Mouse (Mus musculus): Measurements from ENCODE around the gene Anks1b.

The Anks1b gene

DNA sequence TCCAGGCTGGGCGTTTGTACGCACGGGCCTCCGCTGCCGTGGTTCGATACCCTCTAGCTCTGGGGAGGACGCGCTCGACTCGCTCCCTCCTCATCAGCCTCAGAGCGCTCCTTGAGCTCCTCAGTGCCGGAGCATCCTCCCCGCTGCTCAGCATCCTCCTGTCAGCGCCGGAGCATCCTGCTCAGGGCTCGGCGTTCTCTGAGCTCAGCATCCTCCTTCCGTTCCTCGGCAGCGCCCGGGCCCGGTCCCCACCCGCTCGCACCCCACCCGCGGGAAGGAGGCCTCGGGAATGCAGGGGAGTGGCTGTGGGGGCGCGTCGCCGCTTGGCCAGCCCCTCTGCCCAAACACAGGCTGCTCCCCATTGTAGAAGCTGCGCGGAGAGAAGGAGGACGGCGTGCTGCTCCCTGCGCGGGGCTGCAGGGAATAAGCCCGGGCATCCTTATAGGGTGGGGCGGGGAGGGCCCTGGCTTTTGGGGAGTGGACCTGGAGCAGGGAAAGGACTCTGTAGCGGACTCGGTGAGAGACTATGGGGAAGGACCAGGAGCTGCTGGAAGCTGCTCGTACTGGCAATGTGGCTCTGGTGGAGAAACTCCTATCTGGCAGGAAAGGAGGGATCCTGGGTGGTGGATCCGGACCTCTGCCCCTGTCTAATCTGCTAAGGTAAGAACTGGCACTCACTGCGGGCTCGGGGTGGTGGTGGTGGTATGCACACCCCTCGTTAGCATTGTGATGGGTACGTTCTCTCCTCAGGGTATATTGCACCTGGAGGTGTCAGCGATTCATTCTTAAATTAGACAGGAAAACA lies at the start of gene Anks1b:
Gene Anks1b, plus strand, starts transcription at position 364 of the 805 bp plus-strand sequence.
- peak in 1 of 2 experiments; percentile 60 for DNase-seq (ENCODE audit: low spot score in 2 of 2)

GRCm38 (mm10) chr10:89823906-89824305 lies 49.4 kb upstream of the Anks1b start:
- DNase-seq (ENCODE audit: low spot score in 2 of 2): no peak

- DNase-seq (ENCODE audit: low spot score in 2 of 2): no peak
Observed at GRCm38 (mm10) chr10:89826896-89827295, 46.4 kb upstream of the Anks1b start.

- DNase-seq (ENCODE audit: low spot score in 2 of 2): no peak
Observed at GRCm38 (mm10) chr10:89832334-89832733, 41.0 kb upstream of the Anks1b start.

- peak in 1 of 2 experiments; percentile 71 for DNase-seq (ENCODE audit: low spot score in 2 of 2)
Observed at GRCm38 (mm10) chr10:89833166-89833565, 40.1 kb upstream of the Anks1b start.

- no peak for DNase-seq (ENCODE audit: low spot score in 2 of 2)
Observed at GRCm38 (mm10) chr10:89837476-89837875, 35.8 kb upstream of the Anks1b start.

DNA sequence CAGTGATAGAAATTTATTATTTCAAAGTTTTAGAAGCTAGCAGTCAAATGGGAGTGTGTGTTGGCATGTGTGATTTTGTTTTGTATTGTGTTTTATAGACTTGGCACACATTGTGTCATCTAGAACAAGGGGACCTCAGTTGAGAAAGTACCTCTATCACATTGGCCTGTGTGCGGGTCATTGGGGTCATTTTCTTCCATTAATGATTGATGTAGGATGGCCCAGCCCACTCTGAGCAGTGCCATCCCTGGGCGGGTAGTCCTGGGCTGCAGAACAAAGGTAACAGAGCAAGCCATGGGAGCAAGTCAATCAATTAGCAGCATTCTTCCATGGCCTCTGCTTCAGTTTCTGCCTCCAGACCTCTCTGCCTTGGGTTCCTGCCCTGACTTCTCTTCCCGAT lies 34.5 kb upstream of the Anks1b start:
- no peak for DNase-seq (ENCODE audit: low spot score in 2 of 2)

GRCm38 (mm10) chr10:89850951-89851350 lies 22.4 kb upstream of the Anks1b start:
- DNase-seq (ENCODE audit: low spot score in 2 of 2): no peak

GRCm38 (mm10) chr10:89855251-89855875 lies 17.9 kb upstream of the Anks1b start:
- no peak for DNase-seq (ENCODE audit: low spot score in 2 of 2)

DNA sequence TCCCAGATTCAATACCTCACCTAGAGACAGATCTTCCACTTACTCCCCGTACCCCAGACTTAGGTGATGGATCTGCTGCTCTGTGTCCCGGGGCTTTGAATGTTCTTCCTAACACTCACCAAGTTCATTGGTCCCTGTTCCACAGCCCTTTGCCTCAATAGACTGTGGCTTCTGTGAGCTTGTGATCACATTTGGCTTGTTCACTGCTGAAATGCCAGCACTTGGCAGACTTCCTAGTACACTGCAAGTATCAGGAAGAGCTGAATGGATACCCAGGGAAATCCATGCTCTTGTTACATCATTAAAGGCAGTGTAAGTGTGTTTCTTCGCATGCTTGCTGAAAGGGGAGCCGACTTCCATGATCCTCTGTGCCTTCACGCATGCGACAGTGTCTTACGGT lies 17.0 kb upstream of the Anks1b start:
- no peak for DNase-seq (ENCODE audit: low spot score in 2 of 2)

GRCm38 (mm10) chr10:89868211-89868610 lies 5.1 kb upstream of the Anks1b start:
- DNase-seq (ENCODE audit: low spot score in 2 of 2): no peak

GRCm38 (mm10) chr10:89868836-89869235 lies 4.5 kb upstream of the Anks1b start:
- DNase-seq (ENCODE audit: low spot score in 2 of 2): no peak

DNA sequence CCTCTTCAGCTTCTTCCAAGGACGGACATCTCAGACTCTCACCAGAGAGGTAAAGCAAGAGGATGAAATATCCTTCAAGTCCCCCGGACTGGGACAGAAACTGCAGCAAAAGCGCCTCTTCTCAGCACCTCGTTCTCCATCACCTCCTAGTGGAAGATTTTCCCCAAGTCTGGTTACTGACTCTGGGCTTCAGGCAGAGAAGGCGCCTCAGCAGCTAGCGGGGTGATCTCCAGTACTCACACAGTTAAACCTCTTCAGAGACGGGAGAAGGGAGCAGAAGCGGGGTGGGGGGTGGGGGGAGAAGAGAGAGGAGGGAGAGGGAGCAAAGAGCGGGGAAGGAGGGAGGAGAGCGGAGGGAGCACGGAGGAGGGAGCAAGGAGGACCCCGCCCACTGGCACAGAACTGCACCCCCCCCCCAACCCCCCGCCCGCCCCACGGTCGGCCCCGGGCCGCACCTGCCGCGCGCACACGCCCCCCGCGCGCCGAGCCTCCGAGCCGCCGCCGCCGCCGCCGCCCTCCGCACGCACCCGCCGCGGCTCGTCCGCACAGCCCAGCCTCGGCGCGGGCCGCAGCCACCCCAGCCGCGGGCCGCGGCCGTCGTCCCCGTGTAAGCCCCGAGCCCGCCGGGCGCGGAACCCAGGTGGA lies 686 bp upstream of the Anks1b start:
- DNase-seq (ENCODE audit: low spot score in 2 of 2): no peak

DNA sequence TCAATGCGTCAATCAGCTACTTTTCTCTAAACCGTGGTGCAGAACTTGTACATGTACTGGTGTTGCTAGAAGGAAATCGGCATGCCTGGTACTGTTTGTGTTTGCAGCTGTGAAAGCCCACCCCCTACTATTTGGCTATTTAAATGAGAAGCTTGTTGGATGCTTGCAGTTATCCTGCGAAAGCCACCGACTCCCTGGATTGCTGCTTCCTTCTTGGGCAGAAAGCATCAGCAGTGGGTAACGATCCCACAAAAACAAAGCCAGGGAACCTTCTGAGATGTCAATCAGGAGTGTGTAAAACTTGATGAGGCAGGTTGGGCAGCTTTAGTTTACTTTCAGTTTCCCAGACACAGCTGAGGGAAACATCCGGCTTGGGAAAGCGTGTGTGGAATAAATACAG lies 727 bp downstream of the Anks1b start:
- no peak for DNase-seq (ENCODE audit: low spot score in 2 of 2)

DNA sequence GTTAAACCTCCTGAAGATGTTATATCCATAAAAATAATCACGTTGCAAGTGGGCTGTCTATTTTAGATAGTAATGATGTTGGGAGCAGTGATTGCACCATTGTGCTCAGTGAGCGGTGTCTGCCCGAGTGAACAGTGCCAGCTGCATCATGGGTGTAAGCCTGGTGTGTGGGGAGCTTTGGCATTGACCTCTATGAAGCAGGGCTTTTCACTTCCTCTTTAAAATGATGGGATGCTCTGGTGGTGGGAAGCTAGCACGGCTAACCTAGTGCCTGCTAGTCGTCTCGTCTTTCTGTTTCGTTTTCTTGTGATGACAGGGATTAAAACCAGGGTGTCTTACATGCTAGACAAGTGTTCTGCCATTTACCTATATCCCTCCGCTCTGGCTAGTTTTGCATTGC lies 10.3 kb downstream of the Anks1b start:
- DNase-seq (ENCODE audit: low spot score in 2 of 2): no peak

GRCm38 (mm10) chr10:89902720-89903337 lies 29.5 kb downstream of the Anks1b start:
- no peak for DNase-seq (ENCODE audit: low spot score in 2 of 2)

GRCm38 (mm10) chr10:89911889-89912288 lies 38.6 kb downstream of the Anks1b start:
- DNase-seq (ENCODE audit: low spot score in 2 of 2): no peak

- no peak for DNase-seq (ENCODE audit: low spot score in 2 of 2)
Observed at GRCm38 (mm10) chr10:89913174-89913573, 39.9 kb downstream of the Anks1b start.

GRCm38 (mm10) chr10:89917141-89917540 lies 43.8 kb downstream of the Anks1b start:
- no peak for DNase-seq (ENCODE audit: low spot score in 2 of 2)

GRCm38 (mm10) chr10:89921965-89922364 lies 48.7 kb downstream of the Anks1b start:
- DNase-seq (ENCODE audit: low spot score in 2 of 2): no peak

DNA sequence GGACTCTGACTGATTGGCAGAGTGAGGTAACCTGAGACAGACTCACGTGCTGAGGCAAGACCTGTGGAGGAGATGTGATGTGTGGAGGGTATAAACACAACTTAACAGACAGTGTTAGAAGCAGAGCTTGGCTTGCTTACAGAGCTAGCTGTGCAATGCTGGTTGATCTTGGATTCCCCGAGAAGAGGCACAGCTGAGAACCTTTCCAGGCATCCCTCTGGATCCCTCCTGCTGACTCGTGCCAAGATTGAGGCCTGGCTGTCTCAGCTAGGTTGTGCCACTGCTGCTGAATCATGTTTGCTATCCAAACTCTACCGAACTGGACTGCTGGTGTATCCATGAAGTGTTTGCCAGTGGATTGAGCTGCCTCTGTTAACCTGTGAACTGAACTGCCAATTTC lies 68.9 kb downstream of the Anks1b start:
- no peak for DNase-seq (ENCODE audit: low spot score in 2 of 2)

- DNase-seq (ENCODE audit: low spot score in 2 of 2): no peak
Observed at GRCm38 (mm10) chr10:89946636-89947349, 73.5 kb downstream of the Anks1b start.

All from urinary bladder, postnatal 4 days (tissue).